Mouse (Mus musculus) kidney, adult 2 months (tissue): ENCODE results near the gene Gipc1. TPM values are rescaled to one million over a fixed set of nuclear protein-coding genes. Genes with fewer than 3 reads are reported as not detected.

Experiments
- DNase-seq: peaks from one replicate; pipeline ENCODE4 v3.0.0; 2021
- H3K27ac ChIP-seq: fragments of 200-500 bp; 2 replicates; pipeline ENCODE4 v1.5.1; 2012; ENCODE audit warnings: low read depth, low read length, control low read depth, inconsistent platforms; ENCODE audit not compliant: insufficient read depth
- H3K27me3 ChIP-seq: fragments of 200-500 bp; replicated peaks from 2 replicates; pipeline ENCODE4 v1.6.1; 2012; ENCODE audit warnings: mild to moderate bottlenecking, moderate library complexity, low read length, inconsistent platforms; ENCODE audit not compliant: control insufficient read depth, insufficient read depth
- H3K36me3 ChIP-seq: fragments of 200-500 bp; 2 replicates; pipeline ENCODE4 v1.6.1; 2012; ENCODE audit warnings: mild to moderate bottlenecking, moderate library complexity, low read length, inconsistent platforms; ENCODE audit not compliant: control insufficient read depth, insufficient read depth
- H3K4me1 ChIP-seq: fragments of 200-500 bp; 2 replicates; pipeline ENCODE4 v1.6.1; 2011; ENCODE audit warnings: low read length; ENCODE audit not compliant: control insufficient read depth, insufficient read depth
- H3K4me3 ChIP-seq: fragments of 200-500 bp; 2 replicates; pipeline ENCODE4 v1.5.1; 2011; ENCODE audit warnings: mild to moderate bottlenecking, low read depth, low read length, control low read depth; ENCODE audit not compliant: insufficient read depth
- CTCF ChIP-seq: fragments of 200-500 bp; conservative IDR thresholded peaks from 2 replicates; pipeline ENCODE4 v1.5.1; 2011; ENCODE audit warnings: low read depth, mild to moderate bottlenecking, control low read depth, low read length, moderate library complexity, mixed read lengths; ENCODE audit not compliant: insufficient read depth, insufficient read length
- POLR2A ChIP-seq: fragments of 200-500 bp; IDR thresholded peaks from one replicate; pipeline ENCODE4 v1.6.1; 2011; ENCODE audit warnings: low read depth, low read length, control low read depth
- WGBS: fragments of 180-500 bp; shearing (Covaris S2); methylation state at CpG from one replicate; pipeline ENCODE4 v1.1.7; 2018; 5-methylcytosine and 5-hydroxymethylcytosine counted together
- polyA plus RNA-seq: library from polyadenylated mRNA; depleted of rRNA; stranded (reverse); fragments of >200 nt; gene quantifications from 2 replicates; pipeline ENCODE4 v1.2.3, GENCODE M21; 2012

Gipc1 gene
- polyA plus RNA-seq, 1 experiment: 57.6 TPM

DNA sequence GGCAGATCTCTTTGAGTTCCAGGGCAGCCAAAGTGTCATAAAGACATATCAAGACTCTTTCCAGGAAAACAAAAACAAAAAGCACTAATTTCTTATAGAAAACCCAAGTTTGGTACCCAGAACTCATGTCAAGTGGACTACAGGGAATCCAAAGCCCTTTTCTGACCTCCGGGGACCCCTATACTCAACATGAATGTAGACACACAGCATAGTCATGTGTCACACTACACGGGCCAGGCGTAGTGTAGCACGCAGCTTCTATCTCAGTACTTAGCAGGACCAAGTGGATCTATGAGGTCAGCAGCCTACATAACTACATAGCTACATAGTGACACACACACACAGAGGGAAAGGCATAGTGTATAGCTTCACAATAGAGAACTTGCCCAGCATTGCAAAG lies 38.8 kb upstream of the Gipc1 start:
- WGBS: 93% methylated on average over 4 of the region's 4 CpGs
- H3K4me3 ChIP-seq: no peak overlapping the region
- DNase-seq: no peak
- H3K4me1 ChIP-seq: peaks cover 9% of the 10 kb centered on the region
- H3K27me3 ChIP-seq: no peaks in the 10 kb centered on the region
- H3K27ac ChIP-seq: no peak overlapping the region
- H3K36me3 ChIP-seq: peaks cover 2% of the 10 kb centered on the region
- TF ChIP-seq POLR2A: no peak
- TF ChIP-seq CTCF: no peak

DNA sequence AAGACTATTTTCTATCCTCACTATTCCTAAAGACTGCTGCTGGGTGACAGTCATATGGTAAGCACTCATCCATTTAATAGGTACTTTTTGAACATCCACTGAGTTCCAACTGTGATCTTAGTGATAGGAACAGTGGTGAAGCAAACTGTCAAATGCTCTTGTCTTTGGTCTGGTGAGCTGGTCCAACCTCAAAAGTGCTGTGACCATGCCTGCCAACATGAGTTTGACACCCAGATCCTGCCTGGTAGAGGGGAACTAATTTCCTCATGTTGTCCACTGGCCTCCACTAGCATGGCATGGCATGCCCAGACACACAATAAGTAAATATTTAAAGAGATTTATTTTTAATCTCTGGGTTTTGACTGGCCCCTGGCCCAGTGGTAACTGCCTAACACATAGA lies 35.9 kb upstream of the Gipc1 start:
- TF ChIP-seq POLR2A (no peak), CTCF (no peak)
- DNase-seq: no peak
- no peaks in the 10 kb centered on the region for H3K27me3 ChIP-seq

DNA sequence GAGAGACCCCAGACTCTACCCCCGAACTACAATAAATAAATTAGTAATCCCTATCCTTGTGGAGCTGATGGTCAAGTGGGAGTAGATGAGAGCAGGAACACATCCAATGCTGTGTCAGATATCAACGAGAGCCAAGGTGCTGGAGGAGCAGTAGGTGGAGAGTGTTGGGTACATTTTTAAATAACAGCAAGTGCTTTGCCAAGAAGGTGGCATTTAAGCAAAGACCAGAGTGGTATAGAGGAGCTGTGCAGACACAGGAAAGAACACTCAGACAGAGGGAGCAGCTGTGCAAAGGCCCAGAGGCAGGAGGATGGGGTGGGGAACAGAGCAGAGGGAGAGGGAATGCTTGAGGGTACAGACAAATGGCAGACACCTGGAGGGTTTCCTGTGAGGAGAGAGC lies 35.4 kb upstream of the Gipc1 start:
- TF ChIP-seq CTCF (no peak), POLR2A (no peak)
- 82% methylated on average over 2 of the region's 2 CpGs for WGBS
- Histone ChIP-seq H3K27ac (no peak overlapping the region), H3K4me3 (no peak overlapping the region), H3K27me3 (no peaks in the 10 kb centered on the region), H3K36me3 (no peaks in the 10 kb centered on the region), H3K4me1 (no peaks in the 10 kb centered on the region)
- no peak for DNase-seq

More for the DNA sequence above, 35.9 kb upstream of the Gipc1 start:
- Histone ChIP-seq H3K36me3 (peaks cover 2% of the 10 kb centered on the region), H3K27ac (no peak overlapping the region), H3K4me1 (no peaks in the 10 kb centered on the region), H3K4me3 (no peak overlapping the region)

DNA sequence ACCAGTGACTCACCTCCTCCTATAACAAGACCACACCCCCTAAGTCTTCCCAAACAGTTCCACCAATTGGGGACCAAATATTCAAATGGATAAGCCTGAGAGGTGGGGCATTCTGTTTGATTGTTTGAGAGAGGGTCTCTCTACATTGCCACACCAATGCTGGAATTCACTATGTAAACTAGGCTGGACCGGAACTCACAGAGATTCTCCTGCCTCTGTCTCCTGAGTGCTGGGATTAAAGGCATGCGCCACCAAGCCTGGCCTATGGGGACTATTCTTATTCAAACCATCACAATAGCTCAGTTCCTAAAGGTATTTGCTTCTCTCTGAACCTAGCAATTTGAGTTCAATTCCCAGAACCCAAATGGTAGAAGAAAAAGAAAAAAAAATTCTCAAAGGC lies 33.9 kb upstream of the Gipc1 start:
- Histone ChIP-seq H3K4me1 (no peaks in the 10 kb centered on the region), H3K36me3 (no peaks in the 10 kb centered on the region), H3K27me3 (no peaks in the 10 kb centered on the region), H3K4me3 (no peak overlapping the region), H3K27ac (no peak overlapping the region)
- DNase-seq: no peak
- TF ChIP-seq POLR2A (no peak), CTCF (no peak)
- 96% methylated on average over 2 of the region's 2 CpGs for WGBS

DNA sequence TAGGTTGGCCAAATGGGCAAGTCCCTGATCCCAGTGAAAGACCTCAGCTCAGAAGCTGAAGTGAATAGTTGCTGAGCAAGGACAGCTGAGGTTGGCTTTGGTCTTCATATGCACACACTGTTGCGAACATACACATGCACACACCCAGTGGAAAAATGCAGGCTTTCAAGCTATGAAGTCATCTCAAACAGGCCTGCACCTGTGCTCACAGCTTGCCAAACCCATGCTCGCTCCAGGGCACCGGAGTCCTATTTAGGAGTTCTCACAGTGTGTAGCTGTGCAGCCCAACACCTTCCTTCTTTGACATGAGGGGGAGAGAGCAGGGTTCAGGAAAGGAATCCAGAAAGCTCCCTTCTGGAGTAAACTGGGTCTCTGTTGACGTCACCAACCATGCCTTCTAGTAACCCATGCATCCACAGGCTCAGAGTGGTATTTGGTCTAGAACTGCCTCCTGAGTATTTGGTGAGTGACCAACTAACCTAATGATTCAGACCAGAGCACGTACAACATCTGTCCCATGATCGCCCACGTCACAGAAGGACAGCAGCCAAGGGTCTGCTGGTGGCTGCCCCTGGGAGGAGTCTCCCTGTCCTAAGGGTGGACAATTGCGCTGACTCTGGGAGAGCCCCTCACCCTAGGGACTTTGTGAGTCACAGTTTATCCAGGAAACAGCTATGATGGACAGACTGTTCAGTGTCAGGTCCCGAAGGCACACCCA lies 32.8 kb upstream of the Gipc1 start:
- Histone ChIP-seq H3K4me3 (no peak overlapping the region), H3K27ac (no peak overlapping the region), H3K27me3 (no peaks in the 10 kb centered on the region), H3K4me1 (no peaks in the 10 kb centered on the region), H3K36me3 (no peaks in the 10 kb centered on the region)
- DNase-seq: no peak
- TF ChIP-seq POLR2A: no peak
- no peak for TF ChIP-seq CTCF
- WGBS: 78% methylated on average over 9 of the region's 9 CpGs

DNA sequence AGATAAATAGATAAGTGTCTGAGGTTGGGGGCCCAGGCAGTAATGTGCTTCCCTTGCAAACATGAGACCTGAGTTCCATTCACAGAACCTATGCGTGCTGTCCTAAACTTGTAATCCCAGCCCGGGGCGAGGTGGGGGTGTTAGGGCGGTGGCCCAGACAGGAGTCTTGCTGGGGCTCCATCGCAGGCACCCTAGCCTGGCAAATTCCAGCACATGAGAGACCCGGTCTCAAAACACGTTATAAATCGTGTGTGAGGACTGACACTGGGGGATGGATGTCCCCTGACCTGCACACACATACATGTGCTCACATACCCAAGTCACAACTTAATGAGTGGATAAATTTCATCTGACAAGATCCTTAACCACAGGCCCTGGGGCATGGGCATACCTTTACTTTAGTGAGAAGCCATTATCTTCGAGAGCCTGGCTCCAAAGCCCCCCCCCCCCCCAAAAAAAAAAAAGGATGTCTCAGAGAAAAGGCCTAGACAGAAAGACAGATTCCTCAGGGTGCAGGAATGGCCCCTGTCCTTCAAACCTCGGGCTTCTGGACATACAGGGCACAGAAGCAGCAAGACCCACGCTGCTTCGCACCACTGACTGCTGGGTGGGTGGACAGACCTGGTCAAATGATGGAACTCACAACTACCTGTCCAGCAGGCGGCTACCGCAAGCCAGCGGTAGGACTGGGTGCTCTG lies 30.6 kb upstream of the Gipc1 start:
- Histone ChIP-seq H3K4me1 (no peaks in the 10 kb centered on the region), H3K27ac (no peak overlapping the region), H3K27me3 (no peaks in the 10 kb centered on the region), H3K4me3 (peak overlapping the region; percentile 42; the same call in 1 of the 2 replicates), H3K36me3 (no peaks in the 10 kb centered on the region)
- TF ChIP-seq POLR2A: no peak
- no peak for DNase-seq
- 55% methylated on average over 15 of the region's 15 CpGs for WGBS

DNA sequence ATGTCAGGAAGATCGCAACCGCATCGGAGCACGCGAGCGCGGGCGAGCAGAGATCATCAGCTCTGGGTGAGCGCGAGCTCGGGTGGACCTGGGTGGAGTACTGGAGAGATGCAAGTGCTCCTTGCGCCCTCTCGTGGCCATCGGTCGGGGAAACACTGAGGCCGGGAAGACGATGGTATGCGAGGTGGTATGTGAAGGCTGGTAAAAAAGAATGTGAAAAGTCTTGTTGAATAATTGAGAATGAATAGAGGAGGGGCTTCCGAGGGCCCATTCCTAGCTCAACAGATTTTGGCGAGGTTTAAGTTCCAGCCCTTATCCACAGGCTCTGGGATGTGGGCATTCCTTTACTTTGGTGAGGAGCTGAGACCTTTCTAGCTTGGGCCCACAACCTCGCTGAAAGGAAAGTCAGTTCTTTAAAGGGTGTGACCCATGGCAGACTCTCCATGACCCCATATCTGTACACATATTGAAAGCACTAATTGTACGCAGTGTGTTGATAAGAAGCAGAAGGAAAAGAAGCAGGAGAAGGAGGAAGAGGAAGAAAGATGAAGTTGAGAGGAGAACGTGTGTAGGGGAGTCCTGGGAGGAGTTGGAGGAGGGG lies 30.0 kb upstream of the Gipc1 start:
- Histone ChIP-seq H3K27me3 (no peaks in the 10 kb centered on the region), H3K4me3 (peak overlapping the region; percentile 42; the same call in 1 of the 2 replicates), H3K36me3 (no peaks in the 10 kb centered on the region), H3K27ac (no peak overlapping the region), H3K4me1 (no peaks in the 10 kb centered on the region)
- 11% methylated on average over 23 of the region's 23 CpGs for whole genome bisulfite sequencing
- DNase-seq: peak; percentile 88
- TF ChIP-seq POLR2A: no peak
- peak; percentile 89 for TF ChIP-seq CTCF
